Mouse (Mus musculus) spleen, postnatal 10 days (tissue): ENCODE data around the gene Panx2.

ENCODE experiments used
- DNase-seq, 2 experiments: peaks; one replicate each; pipeline ENCODE4 v3.0.0; 2021 to 2022; ENCODE audit warnings: low spot score in 2 of 2

The Panx2 gene

DNA sequence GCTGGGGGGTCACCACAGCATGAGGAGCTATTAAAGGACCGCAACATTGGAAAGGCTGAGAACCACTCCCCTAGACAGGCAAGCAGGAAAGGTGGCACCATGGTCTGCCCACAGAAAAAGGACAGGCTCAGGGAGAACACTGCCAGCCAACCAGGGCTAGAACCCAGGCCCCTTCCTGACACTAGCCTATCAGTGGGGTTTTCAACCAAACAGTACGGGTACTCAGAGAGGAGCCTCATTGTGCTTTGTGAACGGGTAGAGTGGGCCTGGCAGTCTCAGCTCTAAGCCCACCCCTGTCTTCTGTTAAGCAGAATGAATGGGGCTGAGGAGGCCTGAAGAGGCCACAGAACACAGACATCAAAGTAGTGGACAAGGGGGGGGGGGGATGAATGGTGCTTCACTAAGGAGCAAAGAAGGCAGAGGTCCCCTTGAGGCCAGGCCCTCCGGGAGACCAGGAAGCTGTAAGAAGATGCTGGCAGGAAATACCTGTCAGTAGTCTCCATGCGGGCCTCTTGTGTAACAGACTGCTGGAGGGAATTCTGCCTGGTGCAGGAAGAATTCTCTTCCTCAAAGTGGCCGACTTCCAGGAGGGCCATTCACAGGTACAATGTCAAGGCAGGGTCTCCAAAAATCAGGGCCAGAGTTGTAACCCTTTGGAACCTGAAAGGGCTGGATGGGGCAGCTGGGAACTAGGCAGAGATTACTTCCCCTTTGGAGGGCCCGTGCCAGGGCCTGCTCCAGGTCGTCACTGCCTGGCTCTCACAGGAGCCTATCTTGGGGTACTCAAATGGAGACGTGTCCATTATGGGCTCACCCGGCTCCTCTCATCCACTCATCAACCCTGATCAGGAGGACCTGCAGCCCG lies 15.3 kb downstream of the Panx2 start, which contains the start of gene Trabd:
Gene Trabd (plus strand): TSS at position 512 of the 865 bp plus-strand sequence.
- DNase-seq = peak in 1 of 2 experiments; percentile 24

DNA sequence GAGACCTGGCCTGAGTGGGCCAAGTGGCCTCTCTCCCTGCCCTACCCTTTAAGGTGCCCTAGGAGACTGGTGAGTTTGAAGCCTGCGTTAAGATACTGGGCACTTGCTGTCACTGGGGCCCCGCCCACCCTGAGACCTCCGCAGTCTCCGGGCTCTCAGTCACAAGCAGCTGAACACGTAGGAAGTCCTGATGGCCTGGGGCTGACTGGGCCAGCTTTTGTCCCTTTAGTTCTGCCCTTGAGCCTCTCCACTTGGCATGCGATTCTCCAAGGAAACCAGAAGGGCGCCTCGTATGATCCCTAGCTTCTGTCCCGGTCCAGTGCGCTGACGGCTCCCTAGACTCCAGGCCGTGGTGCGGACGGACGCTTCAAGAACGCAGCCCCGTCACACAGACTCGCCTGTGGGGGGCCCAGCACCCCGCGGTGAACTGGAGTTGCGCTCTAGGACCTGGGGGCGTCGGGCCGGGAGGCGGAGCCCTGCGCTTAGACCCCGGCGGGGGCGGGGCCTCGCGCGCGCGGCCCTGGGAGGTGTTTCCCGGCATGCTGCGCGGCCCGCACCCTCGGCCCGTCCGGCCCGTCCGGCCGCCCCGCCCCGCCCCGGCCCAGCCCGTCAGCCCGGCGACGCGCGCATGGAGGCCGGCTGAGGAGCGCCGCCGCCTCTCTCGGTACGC lies 16.1 kb downstream of the Panx2 start:
- DNase-seq = peak; percentile 75 to 88

GRCm38 (mm10) chr15:89076156-89076731 lies 16.7 kb downstream of the Panx2 start:
- DNase-seq = peak; percentile 54 to 72

- peak; percentile 50 to 80 for DNase-seq
These were observed 18.8 kb downstream of the Panx2 start for GRCm38 (mm10) chr15:89078208-89078836.

DNA sequence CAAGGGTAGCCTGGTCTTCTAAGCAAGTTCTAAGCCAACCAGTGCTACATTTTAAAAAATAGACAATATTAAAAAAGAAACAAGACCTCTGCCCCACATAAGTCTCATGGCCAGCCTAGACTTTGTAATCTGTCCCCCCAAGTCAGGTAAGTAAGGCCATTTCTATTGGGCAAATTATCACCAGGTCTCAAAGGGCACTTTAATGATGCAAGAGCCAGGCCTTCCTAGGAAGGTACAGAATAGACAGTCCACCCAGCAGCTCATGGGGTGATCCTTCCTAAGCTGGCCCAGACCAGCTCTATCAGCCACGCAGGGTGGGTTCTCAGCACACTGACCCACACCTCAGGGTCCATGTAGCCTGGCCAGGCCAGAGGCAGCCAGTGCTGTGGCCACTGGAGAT lies 24.4 kb downstream of the Panx2 start:
- no peak for DNase-seq

DNA sequence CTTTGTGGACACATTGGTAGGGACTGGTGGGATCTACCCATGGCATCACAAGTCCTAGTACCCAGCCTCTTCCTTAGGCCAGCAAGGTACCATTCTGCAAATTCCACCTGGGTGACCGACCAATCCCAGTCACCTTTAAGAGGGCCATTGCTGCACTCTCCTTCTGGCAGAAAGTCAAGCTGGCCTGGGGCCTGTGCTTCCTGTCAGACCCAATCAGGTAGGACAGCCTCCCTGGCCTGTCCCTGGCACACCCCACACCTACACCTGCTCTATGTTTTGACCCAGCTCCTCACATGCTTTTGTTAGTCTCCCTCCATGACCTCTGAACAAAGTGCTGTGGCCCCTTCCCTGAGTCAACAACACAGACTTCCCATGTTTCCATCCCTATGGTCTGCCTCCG lies 25.3 kb downstream of the Panx2 start:
- no peak for DNase-seq

- peak; percentile 80 to 87 for DNase-seq
These were observed 29.2 kb downstream of the Panx2 start, which contains the start of gene Selenoo for GRCm38 (mm10) chr15:89088607-89089247. Gene Selenoo, plus strand, starts transcription at chr15:89089084.

DNA sequence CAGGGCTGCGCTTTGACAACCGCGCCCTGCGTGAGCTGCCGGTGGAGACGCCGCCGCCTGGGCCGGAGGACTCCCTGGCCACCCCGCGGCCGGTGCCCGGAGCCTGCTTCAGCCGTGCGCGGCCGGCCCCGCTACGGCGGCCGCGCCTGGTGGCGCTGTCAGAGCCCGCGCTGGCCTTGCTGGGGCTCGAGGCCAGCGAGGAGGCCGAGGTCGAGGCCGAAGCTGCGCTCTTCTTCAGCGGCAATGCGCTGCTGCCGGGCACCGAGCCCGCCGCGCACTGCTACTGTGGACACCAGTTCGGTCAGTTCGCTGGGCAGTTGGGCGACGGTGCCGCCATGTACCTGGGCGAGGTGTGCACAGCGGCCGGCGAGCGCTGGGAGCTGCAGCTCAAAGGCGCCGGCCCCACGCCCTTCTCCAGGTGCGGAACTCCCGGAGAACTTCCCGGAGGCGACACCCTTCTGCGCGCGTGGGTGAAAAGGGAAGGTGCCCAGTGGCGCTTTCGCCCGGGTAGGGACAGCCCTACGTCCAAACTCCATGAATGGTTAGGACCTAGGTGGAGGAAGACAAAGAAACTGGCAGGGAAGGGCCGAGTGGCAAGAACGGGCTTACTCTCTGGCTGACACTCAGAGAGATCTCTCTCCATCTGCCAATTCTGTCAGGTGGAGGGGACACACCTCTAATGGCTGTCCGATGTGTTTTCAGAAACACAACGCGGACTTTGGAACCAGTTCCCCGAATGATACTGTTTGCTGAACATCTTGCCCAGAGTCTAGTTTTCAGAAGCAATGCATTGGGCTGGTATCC lies 29.9 kb downstream of the Panx2 start:
- peak; percentile 46 to 47 for DNase-seq

DNA sequence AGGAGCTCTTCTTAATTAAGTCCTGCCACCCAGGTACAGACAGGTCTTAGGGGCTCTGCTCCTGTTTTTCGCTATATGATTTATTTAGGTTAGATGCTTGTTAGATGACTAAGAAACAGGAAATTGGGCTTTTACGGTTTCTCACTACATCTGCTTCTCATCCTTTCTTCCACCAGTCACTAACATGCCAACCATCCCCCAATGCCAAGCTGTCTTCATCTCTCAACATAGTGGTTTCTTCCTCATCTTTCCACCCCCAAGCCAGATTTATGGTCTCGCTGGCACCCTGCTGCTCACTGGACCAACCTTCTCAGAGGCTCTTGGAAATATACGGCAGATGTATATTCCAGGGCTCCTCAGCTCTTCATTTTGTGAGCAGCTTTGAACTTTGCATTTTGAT lies 31.1 kb downstream of the Panx2 start:
- DNase-seq = no peak

DNA sequence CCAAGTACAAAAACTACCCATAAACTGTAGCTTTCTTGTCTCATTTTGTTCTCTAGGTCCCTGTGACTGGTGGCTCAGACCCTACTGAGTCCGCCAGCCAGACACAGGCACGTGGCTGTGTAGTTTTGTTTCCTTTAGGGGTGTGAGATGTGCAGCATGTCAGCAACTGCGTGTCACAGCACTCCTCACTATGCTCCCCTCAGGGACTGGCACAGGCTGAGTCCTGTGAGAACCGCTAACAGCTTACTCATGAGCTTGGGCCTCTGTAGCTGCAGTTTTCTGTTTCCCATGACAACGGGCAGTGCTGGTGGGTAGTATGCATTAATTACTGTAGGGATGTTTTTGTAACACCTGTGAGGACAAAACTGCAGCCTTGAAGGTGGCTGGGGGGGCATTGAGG lies 32.6 kb downstream of the Panx2 start:
- DNase-seq = no peak

DNA sequence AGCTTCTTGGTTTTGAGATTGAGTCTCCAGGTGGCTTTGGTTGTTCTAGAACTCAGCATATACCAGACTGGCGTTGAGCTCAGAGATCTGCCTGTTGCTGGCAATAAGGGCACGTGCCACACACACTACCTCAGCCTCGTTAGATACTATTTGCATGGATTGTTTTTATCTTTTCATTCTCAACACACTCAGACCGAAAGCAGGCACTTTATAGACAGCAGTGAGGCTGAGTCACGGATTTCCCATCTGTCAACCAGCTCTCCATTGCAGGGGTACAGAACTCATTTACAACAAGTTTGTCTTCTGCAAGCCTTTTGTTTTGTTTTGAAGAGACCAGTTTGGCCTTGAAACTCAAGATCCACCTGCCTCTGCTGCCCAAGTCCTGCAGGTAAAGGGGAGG lies 37.9 kb downstream of the Panx2 start:
- no peak for DNase-seq

GRCm38 (mm10) chr15:89098616-89099015 lies 39.1 kb downstream of the Panx2 start:
- no peak for DNase-seq

DNA sequence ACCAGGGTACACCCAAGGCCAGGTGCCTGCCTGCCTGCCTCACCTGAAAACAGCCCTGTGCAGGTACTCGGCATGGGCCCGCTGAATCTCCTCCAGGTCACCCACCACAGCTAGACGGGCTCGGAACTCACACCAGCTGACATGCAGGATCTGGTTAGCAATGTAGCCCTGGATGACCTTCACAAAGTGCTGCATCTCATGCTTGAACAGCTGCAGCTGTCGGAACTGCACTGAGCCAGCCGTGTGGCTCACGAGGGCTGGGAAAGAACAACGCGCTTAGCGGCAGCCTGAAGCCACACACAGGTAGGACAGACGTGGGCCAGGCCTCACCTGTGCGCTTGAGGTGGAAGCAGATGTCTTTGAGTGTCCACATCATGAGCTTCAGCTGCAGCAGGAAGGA lies 41.3 kb downstream of the Panx2 start:
- no peak for DNase-seq

GRCm38 (mm10) chr15:89102646-89103045 lies 43.1 kb downstream of the Panx2 start:
- no peak for DNase-seq

- no peak for DNase-seq
These were observed 44.4 kb downstream of the Panx2 start for GRCm38 (mm10) chr15:89103921-89104320.

- DNase-seq = no peak
These were observed 44.9 kb downstream of the Panx2 start for GRCm38 (mm10) chr15:89104425-89104824.

- no peak for DNase-seq
These were observed 46.5 kb downstream of the Panx2 start for GRCm38 (mm10) chr15:89106073-89106472.

DNA sequence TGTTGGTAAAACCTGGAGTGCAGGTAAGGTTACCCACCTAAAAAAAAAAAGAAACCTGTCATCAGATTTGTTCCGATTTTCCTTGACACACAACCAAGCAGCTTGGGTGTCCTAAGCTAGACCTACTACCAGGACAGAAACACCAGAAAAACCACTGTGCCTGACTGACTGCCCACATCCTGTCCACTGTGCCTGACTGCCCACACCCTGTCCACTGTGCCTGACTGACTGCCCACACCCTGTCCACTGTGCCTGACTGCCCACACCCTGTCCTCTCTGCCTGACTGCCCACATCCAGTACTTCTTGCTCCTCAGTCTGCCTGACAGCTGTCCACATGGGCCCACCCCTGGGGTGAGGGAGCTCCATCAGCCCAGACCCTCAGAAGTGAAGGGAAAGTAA lies 47.4 kb downstream of the Panx2 start:
- no peak for DNase-seq

- no peak for DNase-seq
These were observed 50.6 kb downstream of the Panx2 start for GRCm38 (mm10) chr15:89110147-89110546.

GRCm38 (mm10) chr15:89118007-89118406 lies 58.5 kb downstream of the Panx2 start:
- peak in 1 of 2 experiments; percentile 50 for DNase-seq
